Mouse (Mus musculus) G1E (cell line): ENCODE data around the gene Rrp1.

ENCODE experiments used
- CTCF ChIP-seq: IDR thresholded peaks from 2 replicates; pipeline ENCODE4 v1.5.1; 2012; ENCODE audit warnings: low read depth, low read length, inconsistent platforms, mixed read lengths
- GATA1 ChIP-seq: IDR thresholded peaks from 2 replicates; pipeline ENCODE4 v1.6.1; 2012; ENCODE audit warnings: borderline replicate concordance, low read length, inconsistent platforms, mixed read lengths

GRCm38 (mm10) chr10:78460463-78460862 lies 47.6 kb upstream of the Rrp1 start:
- TF ChIP-seq CTCF (no peak), GATA1 (no peak)
